Mouse (Mus musculus) large intestine, adult 2 months (tissue): ENCODE data around the gene Wee1. TPM values are rescaled to one million over a fixed set of nuclear protein-coding genes. Genes with fewer than 3 reads are reported as not detected.
"Not testable (repeated sequence)": the region's sequence is repeated elsewhere in the genome, so short reads cannot be mapped to it uniquely, and the experiment has no call there.

Experiments
- DNase-seq: peaks from one replicate; pipeline ENCODE4 v3.0.0-alpha.2; 2012; ENCODE audit warnings: low read depth, low spot score
- WGBS: fragments of 180-500 bp; shearing (Covaris S2); methylation state at CpG from one replicate; pipeline ENCODE4 v1.1.7; 2018; 5-methylcytosine and 5-hydroxymethylcytosine counted together
- polyA plus RNA-seq: library from polyadenylated mRNA; depleted of rRNA; stranded (reverse); fragments of >200 nt; gene quantifications from 2 replicates; pipeline ENCODE4 v1.2.3, GENCODE M21; 2012

Wee1 gene
- polyA plus RNA-seq, 1 experiment = 3.6 TPM

DNA sequence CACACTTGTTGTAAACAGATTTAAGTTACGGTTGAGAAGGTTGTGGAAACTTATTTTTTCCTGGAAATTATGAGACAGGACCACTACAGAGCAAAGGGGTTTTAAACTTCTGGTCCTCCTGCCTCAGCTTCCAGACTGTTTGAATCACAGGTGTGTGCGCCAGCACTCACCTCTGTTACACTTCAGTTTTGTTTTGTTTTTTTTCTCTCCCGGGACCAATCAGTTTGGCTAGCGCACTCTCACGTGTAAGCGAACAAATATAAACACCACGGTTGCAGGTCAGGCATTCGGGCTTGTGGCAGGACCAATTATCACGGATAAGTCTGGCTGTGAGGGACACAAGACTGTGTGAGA is 707 bp upstream of the Wee1 start:
- DNase-seq = no peak
- 0% methylated on average over 9 of the region's 9 CpGs for WGBS

DNA sequence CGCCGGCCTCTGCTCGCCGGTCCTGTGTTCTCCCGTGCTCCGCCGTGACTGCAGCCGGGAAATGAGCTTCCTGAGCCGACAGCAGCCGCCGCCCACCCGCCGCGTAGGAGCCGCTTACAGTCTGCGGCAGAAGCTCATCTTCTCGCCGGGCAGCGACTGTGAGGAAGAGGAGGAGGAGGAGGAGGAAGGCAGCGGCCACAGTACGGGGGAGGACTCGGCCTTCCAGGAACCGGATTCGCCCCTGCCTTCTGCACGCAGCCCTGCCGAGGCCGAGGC is 381 bp downstream of the Wee1 start:
- DNase-seq = no peak
- WGBS = under 1% methylated on average over 27 of the region's 27 CpGs

DNA sequence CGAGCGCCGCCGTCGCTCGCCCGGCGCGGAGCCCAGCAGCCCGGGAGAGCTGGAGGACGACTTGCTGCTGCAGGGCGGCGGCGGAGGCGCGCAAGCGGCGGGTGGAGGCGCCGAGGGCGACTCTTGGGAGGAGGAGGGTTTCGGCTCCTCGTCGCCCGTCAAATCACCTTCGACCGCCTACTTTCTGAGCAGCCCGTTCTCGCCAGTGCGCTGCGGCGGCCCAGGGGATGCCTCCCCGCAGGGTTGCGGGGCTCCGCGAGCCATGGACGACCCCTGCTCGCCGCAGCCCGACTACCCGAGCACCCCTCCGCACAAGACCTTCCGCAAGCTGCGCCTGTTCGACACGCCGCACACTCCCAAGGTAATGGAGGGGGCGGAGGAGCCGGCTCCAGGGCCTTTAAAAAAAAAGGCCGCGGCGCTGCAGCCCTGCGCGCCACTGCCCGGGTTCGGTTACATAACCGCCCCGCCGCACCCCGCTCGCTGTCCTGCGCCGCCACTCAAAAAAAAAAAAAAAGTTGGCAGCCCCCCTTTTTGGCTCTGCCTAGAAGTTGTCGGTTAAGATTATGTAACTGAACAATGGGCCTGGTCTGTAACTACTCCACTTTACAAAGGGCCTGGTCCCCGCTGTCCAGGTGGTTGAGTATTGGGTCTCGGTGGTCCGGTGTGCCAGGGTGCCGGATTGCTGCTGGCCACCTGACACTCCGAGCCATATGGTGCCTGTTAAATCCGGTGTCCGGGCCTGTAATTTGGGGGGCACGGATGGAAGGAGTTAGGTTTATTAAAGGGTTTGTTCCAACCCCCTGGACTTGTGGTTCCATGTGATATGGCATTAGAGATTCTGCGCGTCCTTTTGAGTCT is 948 bp downstream of the Wee1 start:
- no peak for DNase-seq
- under 1% methylated on average over 74 of the region's 74 CpGs for WGBS

GRCm38 (mm10) chr7:110123844-110124555 is 2.2 kb downstream of the Wee1 start:
- no peak for DNase-seq

DNA sequence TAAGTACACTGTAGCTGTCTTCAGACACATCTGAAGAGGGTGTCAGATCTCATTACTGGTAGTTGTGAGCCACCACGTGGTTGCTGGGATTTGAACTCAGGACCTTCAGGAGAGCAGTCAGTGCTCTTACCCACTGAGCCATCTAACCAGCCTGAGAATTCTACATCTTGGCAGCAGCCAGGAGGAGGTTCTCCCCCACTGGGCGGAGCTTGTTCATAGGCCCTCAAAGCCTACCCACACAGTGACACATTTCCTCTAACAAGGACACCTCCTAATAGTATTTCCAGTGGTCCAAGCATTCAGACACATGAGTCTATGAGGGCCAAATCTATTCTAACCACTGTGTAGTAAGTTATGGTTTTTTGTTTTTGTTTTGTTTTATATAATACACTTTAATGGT is 6.7 kb downstream of the Wee1 start:
- DNase-seq = no peak
- 75% methylated on average over 2 of the region's 2 CpGs for whole genome bisulfite sequencing

More at GRCm38 (mm10) chr7:110123844-110124555, 2.2 kb downstream of the Wee1 start:
- WGBS = 15% methylated on average over 12 of the region's 12 CpGs

DNA sequence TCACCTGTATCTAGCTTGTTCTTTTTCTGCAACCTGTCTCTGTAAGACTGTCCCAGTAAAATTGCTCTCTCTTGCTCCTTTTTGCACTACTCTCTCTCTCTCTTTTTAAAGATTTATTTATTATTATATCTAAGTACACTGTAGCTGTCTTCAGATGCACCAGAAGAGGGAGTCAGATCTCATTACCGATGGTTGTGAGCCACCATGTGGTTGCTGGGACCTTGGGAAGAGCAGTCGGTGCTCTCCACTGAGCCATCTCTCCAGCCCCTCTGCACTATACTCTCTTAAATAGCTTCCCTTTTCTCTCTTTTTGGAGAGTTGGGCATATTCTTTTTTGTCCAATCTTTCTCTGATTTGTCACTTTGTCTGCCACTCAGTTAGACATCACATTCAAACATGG is 10.4 kb downstream of the Wee1 start:
- 66% methylated on average over 2 of the region's 2 CpGs for WGBS
- DNase-seq = not testable (repeated sequence)

DNA sequence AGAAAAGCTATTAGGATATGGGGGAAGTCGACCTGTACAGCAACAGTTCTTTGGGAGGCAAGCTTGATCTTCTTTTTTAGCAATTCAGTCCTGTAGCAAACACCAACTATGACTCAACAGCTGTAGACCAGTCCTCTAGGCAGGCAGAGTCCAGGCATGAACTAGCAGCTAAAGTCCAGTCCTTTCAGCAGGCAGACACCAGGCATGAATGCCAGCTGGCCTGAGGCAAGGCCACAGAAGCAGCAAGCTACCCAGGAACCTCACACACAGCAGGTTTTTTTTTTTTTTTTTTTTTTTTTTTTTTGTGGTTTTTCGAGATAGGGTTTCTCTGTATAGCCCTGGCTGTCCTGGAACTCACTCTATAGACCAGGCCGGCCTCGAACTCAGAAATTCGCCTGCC is 12.1 kb downstream of the Wee1 start:
- WGBS = 82% methylated on average over 5 of the region's 5 CpGs
- DNase-seq = no peak

DNA sequence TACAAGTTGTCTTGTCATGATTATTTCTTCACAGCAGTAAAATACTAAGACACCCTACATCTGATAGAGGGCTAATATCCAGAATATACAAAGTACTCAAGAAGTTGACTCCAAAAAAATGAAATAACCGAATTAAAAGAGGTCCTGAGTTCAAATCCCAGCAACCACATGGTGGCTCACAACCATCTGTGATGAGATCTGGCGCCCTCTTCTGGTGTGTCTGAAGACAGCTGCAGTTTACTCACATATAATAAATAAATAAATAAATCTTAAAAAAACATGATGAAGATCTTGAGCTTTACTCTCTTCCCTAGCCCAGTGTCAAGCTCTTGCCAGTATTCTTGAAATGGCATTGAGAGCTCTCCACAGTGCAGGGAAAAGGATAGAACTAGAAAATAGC is 16.7 kb downstream of the Wee1 start:
- WGBS = 86% methylated on average over 2 of the region's 2 CpGs
- no peak for DNase-seq

DNA sequence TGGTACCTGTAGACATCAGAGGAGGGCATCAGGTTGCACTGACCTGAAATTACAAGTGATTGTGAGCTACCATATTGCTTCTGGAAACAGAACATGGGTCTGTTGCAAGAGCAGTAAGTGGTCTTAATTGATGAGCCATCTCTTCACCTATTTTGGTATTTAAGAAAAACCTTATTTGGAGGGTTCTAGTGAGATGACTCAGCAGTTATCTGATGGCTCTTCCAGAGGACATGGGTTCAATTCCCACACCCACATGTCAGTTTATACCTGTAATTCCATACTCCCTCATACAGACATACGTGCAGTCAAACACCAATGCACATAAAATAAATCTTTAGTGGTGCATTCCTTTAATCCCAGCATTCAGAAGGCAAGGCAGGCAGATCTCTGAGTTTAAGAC is 22.0 kb downstream of the Wee1 start:
- WGBS = 84% methylated on average over 1 of the region's 1 CpGs
- no peak for DNase-seq

- DNase-seq = no peak
- 74% methylated on average over 5 of the region's 5 CpGs for WGBS
Observed at GRCm38 (mm10) chr7:110152891-110153290, 31.0 kb downstream of the Wee1 start.

GRCm38 (mm10) chr7:110156712-110157260 is 34.9 kb downstream of the Wee1 start:
- 51% methylated on average over 4 of the region's 4 CpGs for WGBS
- DNase-seq = no peak

GRCm38 (mm10) chr7:110157261-110157910 is 35.5 kb downstream of the Wee1 start:
- DNase-seq = peak; percentile 18
- WGBS = 12% methylated on average over 7 of the region's 7 CpGs

DNA sequence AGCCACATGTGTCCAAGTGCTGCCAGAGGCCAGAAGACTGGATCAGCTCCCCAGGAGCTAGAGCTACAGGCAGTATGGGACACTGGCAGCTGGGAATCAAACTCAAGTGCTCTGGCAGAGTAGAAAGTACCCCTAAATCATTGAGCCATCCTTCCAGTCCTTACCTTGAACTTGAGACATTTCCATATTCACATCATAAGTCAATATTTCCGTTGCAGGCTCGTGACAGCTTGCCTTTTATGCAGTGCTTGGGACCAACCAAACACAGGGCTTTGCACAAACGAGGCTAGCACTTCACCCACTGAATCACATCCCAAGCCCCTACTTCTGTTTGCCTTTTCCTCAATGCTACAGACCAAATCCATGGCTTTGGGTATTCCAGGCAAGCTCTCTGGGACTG is 36.2 kb downstream of the Wee1 start:
- no peak for DNase-seq
- WGBS = 75% methylated on average over 3 of the region's 3 CpGs

DNA sequence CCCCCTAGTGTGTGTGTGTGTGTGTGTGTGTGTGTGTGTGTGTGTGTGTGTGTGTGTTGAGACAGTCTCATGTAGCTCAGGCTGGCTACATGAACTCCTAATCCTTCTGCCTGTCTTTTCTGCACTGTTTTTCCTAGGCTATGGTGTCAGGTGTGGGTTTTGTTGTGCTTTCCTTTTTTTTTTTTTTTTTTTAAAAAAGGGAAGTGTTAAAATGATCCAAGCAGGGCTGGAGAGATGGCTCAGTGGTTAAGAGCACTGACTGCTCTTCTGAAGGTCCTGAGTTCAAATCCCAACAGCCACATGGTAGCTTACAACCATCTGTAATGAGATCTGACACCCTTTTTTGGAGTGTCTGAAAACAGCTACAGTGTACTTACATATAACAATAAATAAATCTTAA is 38.3 kb downstream of the Wee1 start:
- not testable (repeated sequence) for DNase-seq

- DNase-seq = no peak
Observed at GRCm38 (mm10) chr7:110160601-110161000, 38.8 kb downstream of the Wee1 start.

DNA sequence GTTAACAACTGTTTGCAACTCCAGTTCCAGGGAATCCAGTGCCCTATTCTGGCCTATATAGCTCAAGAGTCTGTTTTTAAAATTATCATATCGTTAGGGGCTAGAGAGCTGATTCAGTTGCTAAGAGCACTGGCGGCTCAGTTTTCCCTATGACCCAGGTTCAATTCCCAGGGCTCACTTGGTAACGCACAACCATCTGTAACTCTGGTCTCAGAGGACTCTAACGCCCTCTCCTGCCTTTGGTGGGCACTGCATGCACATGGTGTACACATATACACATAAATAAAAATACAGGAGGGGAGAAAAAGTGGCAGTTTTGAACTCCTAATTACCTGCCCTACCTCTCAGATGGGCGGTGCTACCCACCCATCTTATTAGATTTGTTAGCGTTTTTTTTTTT is 41.2 kb downstream of the Wee1 start:
- 95% methylated on average over 6 of the region's 6 CpGs for WGBS
- DNase-seq = no peak

- peak; percentile 65 for DNase-seq
- under 1% methylated on average over 24 of the region's 24 CpGs for WGBS
Observed at GRCm38 (mm10) chr7:110164103-110164681, 42.3 kb downstream of the Wee1 start.

- WGBS = under 1% methylated on average over 20 of the region's 20 CpGs
- DNase-seq = peak; percentile 85
Observed at GRCm38 (mm10) chr7:110164712-110165122, 42.9 kb downstream of the Wee1 start.

- no peak for DNase-seq
- WGBS = 77% methylated on average over 8 of the region's 8 CpGs
Observed at GRCm38 (mm10) chr7:110166233-110166632, 44.4 kb downstream of the Wee1 start.

DNA sequence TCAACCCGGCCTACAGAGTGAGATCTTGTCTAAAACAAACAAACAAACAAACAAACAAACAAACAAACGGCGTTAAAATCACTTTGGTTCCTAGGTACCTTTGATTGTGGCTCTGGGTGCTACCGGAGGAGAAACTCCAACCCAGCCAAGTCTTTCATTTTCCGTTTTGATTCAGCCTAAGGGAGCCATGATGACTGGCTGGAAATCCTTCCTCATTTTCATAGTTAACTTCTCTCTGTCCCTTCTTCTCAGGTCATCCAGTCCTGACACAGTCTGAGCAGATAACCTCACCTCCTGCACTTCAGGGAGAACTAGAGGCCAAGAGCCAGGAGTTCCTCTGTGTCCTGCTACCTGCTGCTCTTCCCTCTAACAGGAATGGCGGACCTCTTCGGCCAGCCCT is 57.4 kb downstream of the Wee1 start:
- 85% methylated on average over 7 of the region's 7 CpGs for WGBS
- no peak for DNase-seq
